Mouse (Mus musculus): ENCODE results near the gene Ltbp3. TPM values are rescaled to one million over a fixed set of nuclear protein-coding genes. Genes with fewer than 3 reads are reported as not detected.
A peak's percentile ranks its signal among the peaks of the same experiment; 100 is the strongest.

Gene Ltbp3
- polyA plus RNA-seq, 1 experiment from 2014 or later = 8.2 TPM

DNA sequence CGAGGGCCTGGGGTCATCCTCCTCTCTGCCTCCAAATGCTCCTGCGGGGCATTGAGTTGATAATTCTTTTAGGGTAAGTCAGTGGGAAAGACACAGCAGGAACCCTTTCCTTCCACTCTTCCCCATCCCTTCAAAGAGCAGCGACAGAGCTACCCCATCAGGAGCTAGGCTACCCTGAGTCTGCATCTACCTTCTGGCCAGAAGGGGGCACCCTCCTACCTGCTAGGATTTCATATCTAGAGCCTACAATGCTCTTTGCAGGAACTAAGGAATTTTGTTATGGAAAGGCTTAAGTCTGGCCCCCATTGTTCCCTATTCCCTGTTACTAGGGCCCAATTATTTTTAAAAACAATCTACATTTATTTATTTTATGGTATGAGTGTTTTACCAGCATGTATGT, 29.5 kb upstream of the Ltbp3 start:
- 10% methylated on average over 3 of the region's 3 CpGs for WGBS
- no peak overlapping the region for H3K4me3 ChIP-seq
- no peak for ATAC-seq (replicated peaks)
- no peak overlapping the region for H3K27ac ChIP-seq
- H3K27me3 ChIP-seq (replicated peaks) = no peaks in the 10 kb centered on the region
- peaks cover 21% of the 10 kb centered on the region for H3K4me1 ChIP-seq
- peaks cover 22% of the 10 kb centered on the region for H3K36me3 ChIP-seq (replicated peaks)
- H3K9me3 ChIP-seq = no peaks in the 10 kb centered on the region
- no peak overlapping the region for H3K4me2 ChIP-seq
- no peak overlapping the region for H3K9ac ChIP-seq

DNA sequence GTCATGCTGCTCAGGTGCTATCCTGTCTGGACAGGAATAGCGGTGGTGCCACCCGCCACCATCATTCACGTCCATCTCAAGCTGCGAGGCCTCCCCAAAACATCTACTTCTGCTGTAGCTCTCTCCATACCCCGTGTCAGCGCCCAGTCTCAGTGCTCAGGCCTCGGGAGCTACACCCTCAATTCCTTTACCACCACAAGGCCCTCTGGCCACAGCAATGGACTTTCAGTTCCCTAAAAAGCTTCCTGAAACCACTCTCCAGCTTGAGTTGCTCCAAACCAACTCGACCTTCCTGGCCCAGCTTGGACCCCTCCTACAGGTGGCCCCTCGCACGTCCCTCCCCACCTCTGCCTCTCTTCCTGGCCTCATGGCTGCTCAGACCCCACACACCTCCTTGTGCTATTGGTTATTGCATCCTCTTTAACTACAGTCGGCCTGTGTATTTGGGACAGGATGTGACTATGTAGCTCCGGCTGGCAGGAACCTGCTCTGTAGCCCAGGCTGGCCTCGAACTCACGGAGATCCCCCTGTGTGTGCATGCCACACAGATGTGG, 28.7 kb upstream of the Ltbp3 start:
- Histone ChIP-seq H3K9me3 (no peaks in the 10 kb centered on the region), H3K27me3 (replicated peaks) (no peaks in the 10 kb centered on the region), H3K36me3 (replicated peaks) (peaks cover 22% of the 10 kb centered on the region), H3K27ac (no peak overlapping the region), H3K4me2 (no peak overlapping the region), H3K4me1 (peaks cover 28% of the 10 kb centered on the region), H3K9ac (no peak overlapping the region), H3K4me3 (no peak overlapping the region)
- ATAC-seq (replicated peaks) = no peak
- 91% methylated on average over 14 of the region's 14 CpGs for WGBS

DNA sequence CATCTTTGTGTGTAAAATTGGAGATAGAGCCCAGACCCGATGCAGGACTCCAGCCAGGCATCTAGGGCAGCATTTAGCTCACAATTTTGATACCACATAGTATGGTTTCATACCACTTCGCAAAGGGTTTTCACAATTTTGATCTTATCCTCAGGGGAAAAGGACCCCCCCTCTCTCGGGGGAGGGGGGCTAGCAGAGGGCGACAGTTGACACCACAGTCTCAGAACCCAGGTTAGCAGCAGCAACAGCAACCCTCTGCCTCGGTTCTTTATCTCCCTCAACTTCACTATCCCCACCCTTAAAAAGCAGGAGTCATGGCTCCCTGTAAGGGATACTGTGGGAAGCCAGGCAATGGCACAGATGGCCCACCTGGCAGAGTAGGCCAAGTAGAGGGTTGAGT, 27.4 kb upstream of the Ltbp3 start:
- Histone ChIP-seq H3K27me3 (replicated peaks) (no peaks in the 10 kb centered on the region), H3K4me2 (peak overlapping the region; percentile 56), H3K4me3 (no peak overlapping the region), H3K36me3 (replicated peaks) (peaks cover 21% of the 10 kb centered on the region), H3K9ac (no peak overlapping the region), H3K27ac (no peak overlapping the region), H3K4me1 (peaks cover 31% of the 10 kb centered on the region), H3K9me3 (no peaks in the 10 kb centered on the region)
- no peak for ATAC-seq (replicated peaks)
- WGBS = 84% methylated on average over 5 of the region's 5 CpGs

DNA sequence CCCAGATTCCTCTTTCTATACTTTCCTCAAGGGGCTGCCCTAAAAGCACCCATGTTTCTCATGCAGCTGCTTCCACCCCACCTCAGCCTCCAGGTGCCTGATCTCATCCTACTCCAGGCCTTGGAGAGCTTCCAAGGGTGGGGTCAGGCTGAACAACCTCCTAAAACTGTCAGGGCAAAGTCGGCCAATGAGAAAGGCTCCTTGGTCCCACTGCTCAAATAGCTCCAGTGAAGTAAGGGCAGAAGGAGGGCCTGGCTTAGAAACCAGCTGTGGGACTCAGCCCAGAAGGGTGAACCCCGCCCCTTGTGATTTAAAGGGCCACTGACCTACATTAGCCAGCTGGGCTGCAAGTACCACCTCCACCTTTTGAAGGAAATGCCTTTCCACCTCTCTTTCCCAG, 27.0 kb upstream of the Ltbp3 start:
- no peaks in the 10 kb centered on the region for H3K9me3 ChIP-seq
- H3K27me3 ChIP-seq (replicated peaks) = no peaks in the 10 kb centered on the region
- 0 out of 2 replicates have a peak overlapping the region, but pooled peaks have one; percentile 0 for H3K4me3 ChIP-seq
- WGBS = 16% methylated on average over 2 of the region's 2 CpGs
- peaks cover 31% of the 10 kb centered on the region for H3K4me1 ChIP-seq
- no peak overlapping the region for H3K27ac ChIP-seq
- ATAC-seq (replicated peaks) = no peak
- H3K9ac ChIP-seq = no peak overlapping the region
- H3K36me3 ChIP-seq (replicated peaks) = peaks cover 17% of the 10 kb centered on the region
- H3K4me2 ChIP-seq = peak overlapping the region; percentile 56

DNA sequence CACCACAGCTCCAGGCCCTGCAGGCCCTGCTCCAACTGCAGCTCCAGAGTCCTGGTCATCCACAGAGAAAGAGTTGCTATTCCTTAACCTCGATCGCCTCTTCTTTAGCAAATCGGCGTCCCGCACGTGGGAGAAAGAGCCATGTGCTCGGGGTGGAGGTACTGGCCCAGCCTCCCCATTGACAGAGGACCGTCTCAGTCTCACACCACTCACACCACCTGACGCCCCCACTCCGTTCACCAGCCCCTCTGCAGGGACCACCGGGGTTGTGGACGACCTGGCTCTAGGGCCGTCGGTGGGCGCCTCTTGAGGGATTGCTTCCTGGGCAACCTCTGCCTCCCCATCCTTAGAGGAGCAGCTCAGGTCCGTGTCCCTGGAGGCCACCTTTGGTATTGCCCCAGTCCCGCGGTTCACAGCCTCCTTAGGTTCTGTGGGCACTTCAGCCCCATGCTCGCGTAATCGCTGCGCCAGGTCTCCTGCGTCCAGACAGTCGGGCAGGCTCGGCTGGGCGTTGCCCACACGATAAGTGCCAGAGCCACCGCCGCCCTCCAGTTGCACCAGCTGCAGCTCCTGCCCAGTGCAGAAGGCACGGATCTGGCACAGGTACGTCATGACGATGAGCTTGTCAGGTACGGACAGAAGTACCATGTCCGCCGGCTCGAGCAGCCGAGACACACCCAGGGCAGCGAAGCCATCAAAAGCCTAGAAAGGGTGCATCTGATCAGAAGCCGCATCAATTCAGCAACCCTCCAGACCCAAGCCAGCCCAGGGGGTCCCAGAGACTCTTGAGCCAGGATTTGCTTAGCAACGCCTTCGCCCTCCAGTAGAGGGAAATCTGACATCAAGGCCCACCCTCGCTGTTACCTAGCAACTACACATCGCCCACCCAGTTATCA, 24.7 kb upstream of the Ltbp3 start:
- H3K4me2 ChIP-seq = peak overlapping the region; percentile 56
- H3K9me3 ChIP-seq = no peaks in the 10 kb centered on the region
- peak overlapping the region; percentile 66 for H3K27ac ChIP-seq
- H3K9ac ChIP-seq = peak overlapping the region; percentile 49
- H3K4me1 ChIP-seq = peaks cover 31% of the 10 kb centered on the region
- peaks cover 15% of the 10 kb centered on the region for H3K36me3 ChIP-seq (replicated peaks)
- peak; percentile 79 for ATAC-seq (replicated peaks)
- WGBS = 17% methylated on average over 43 of the region's 43 CpGs
- H3K4me3 ChIP-seq = peak overlapping the region; percentile 38
- no peaks in the 10 kb centered on the region for H3K27me3 ChIP-seq (replicated peaks)

DNA sequence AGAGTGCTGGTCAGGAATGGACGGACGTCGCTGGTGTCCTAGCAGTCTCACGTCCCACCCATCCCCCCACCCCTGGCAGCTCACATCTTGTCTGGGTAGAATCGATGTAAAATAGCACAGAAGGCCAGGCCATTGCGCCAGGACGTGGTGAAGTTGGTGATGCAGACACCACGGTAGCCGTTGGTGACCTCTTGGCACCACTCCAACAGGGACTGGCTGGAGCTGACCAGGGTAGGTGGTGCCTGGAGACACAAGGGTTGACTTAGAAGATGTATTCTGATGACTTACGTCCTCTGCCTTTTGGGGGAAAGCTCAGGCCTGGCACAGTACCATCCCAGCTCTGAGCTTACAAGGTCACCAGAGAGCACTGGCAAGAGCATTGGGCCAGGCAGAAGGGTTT, 23.7 kb upstream of the Ltbp3 start:
- peak overlapping the region; percentile 56; the same call in 1 of the 2 replicates for H3K4me2 ChIP-seq
- H3K27me3 ChIP-seq (replicated peaks) = no peaks in the 10 kb centered on the region
- peaks cover 31% of the 10 kb centered on the region for H3K4me1 ChIP-seq
- no peak overlapping the region for H3K4me3 ChIP-seq
- 0 out of 2 replicates have a peak, but pooled peaks have one; percentile 28 for ATAC-seq (replicated peaks)
- peak overlapping the region; percentile 49 for H3K27ac ChIP-seq
- 44% methylated on average over 10 of the region's 10 CpGs for WGBS
- H3K36me3 ChIP-seq (replicated peaks) = peaks cover 20% of the 10 kb centered on the region
- H3K9ac ChIP-seq = no peak overlapping the region
- H3K9me3 ChIP-seq = no peaks in the 10 kb centered on the region

DNA sequence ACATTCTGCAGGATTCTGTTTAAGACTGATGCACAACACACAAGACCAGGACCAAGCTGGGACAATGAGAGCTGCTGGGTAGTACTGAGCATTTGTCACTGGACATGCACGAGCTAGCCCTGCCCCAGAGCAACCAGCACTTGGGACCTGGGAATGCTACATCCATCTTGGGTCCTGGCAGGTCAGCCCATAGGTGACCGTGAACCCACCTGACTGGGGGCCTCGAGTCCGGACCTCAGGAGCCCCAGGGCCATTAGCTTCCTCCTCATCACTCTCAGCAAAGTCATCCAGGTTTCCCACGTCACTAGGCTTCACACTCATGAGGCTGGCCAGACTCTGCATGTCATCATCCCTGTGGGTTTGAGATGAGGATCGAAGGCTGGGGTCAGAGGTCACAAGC, 19.5 kb upstream of the Ltbp3 start:
- Histone ChIP-seq H3K27me3 (replicated peaks) (no peaks in the 10 kb centered on the region), H3K36me3 (replicated peaks) (peaks cover 24% of the 10 kb centered on the region), H3K4me3 (no peak overlapping the region), H3K27ac (no peak overlapping the region), H3K4me2 (no peak overlapping the region), H3K9ac (no peak overlapping the region), H3K4me1 (peaks cover 26% of the 10 kb centered on the region), H3K9me3 (no peaks in the 10 kb centered on the region)
- WGBS = 91% methylated on average over 6 of the region's 6 CpGs
- ATAC-seq (replicated peaks) = no peak

DNA sequence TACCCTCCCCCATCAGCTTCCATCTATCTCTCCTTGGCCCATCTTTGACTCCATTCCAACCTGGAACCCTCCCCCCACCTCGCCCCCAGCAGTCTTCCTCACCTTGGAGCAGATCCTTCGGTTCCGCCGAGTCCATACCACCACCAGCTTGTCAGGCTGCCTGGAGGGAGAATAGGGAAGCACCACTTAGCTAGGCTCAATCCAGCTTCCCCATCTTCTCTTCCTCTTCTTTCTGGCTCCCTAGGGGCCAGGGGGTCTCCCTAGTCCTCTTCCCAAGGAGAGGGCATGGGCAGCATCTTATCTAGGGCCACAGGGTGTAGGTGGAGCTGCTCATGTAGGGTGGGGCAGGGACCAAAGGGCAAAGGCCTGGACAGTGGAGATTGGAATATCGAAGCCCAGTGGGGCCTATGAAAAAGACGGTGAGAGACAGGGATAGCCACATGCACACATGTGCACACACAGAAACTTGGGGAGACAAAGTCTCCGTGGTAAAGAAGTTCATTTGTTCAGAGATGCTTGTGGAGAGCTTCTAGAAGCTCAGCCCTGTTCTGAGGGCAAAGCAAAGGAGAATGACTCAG, 17.8 kb upstream of the Ltbp3 start:
- no peak overlapping the region for H3K4me3 ChIP-seq
- H3K4me1 ChIP-seq = peaks cover 32% of the 10 kb centered on the region
- H3K9ac ChIP-seq = no peak overlapping the region
- no peak overlapping the region for H3K27ac ChIP-seq
- H3K4me2 ChIP-seq = no peak overlapping the region
- ATAC-seq (replicated peaks) = no peak
- no peaks in the 10 kb centered on the region for H3K27me3 ChIP-seq (replicated peaks)
- no peaks in the 10 kb centered on the region for H3K9me3 ChIP-seq
- WGBS = 93% methylated on average over 7 of the region's 7 CpGs
- peaks cover 24% of the 10 kb centered on the region for H3K36me3 ChIP-seq (replicated peaks)

DNA sequence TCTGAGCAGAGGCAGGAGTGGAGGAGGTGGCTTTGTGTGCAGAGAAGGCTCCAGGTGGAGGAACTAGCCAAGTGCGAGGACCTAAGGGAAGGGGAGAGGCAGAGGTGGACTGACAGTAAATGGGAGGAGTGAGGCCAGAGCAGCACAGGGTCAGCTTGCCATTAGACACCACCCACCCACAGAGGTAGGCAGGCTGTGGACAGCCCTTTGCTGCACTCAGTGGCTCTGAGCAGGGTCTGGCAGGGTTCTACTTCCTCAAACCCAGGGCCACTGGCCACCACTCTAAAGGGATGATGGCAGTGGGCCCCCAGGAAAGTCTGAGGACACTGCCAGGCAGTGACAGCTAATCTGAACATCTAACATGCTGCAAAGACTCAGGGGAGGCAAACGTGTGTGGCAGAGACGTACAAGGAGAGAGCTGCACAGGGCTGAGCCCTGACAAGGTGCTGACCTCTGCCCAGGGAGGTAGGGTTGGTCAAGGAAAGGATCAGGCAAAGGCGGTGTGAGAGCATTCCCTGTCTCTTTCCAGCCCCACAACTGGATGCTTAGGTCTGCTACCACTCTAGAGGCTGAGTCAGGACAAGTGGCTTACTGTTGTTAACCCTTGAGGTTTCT, 16.7 kb upstream of the Ltbp3 start:
- Histone ChIP-seq H3K9me3 (no peaks in the 10 kb centered on the region), H3K4me1 (peaks cover 39% of the 10 kb centered on the region), H3K27ac (no peak overlapping the region), H3K27me3 (replicated peaks) (no peaks in the 10 kb centered on the region), H3K36me3 (replicated peaks) (peaks cover 24% of the 10 kb centered on the region), H3K4me3 (no peak overlapping the region), H3K4me2 (no peak overlapping the region), H3K9ac (no peak overlapping the region)
- 71% methylated on average over 4 of the region's 4 CpGs for WGBS
- ATAC-seq (replicated peaks) = no peak

DNA sequence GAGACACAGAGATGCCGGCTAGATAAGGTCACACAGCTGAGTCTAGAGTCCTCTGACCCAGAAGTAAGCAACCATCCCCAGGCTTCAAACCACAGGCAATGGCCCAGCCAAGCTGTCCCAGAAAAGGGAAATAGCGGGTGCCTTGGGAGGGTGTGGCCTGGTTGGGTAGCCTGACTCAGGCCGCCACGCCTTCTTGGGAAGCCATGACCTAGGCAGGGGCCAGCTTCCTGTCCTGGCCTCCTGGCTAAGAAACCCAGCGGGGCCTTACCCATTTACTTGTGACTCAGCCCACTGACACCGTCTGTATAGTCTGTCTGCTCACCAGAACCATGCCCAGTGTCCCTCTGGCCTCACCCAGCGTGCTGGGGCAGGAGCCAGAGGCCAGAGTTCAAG, 16.2 kb upstream of the Ltbp3 start:
- peak overlapping the region; percentile 97; the same call in 1 of the 2 replicates for H3K4me2 ChIP-seq
- H3K4me1 ChIP-seq = peaks cover 40% of the 10 kb centered on the region
- no peak overlapping the region for H3K27ac ChIP-seq
- no peak for ATAC-seq (replicated peaks)
- WGBS = 85% methylated on average over 7 of the region's 7 CpGs
- no peaks in the 10 kb centered on the region for H3K9me3 ChIP-seq
- peaks cover 22% of the 10 kb centered on the region for H3K36me3 ChIP-seq (replicated peaks)
- H3K27me3 ChIP-seq (replicated peaks) = no peaks in the 10 kb centered on the region
- H3K9ac ChIP-seq = no peak overlapping the region
- no peak overlapping the region for H3K4me3 ChIP-seq

DNA sequence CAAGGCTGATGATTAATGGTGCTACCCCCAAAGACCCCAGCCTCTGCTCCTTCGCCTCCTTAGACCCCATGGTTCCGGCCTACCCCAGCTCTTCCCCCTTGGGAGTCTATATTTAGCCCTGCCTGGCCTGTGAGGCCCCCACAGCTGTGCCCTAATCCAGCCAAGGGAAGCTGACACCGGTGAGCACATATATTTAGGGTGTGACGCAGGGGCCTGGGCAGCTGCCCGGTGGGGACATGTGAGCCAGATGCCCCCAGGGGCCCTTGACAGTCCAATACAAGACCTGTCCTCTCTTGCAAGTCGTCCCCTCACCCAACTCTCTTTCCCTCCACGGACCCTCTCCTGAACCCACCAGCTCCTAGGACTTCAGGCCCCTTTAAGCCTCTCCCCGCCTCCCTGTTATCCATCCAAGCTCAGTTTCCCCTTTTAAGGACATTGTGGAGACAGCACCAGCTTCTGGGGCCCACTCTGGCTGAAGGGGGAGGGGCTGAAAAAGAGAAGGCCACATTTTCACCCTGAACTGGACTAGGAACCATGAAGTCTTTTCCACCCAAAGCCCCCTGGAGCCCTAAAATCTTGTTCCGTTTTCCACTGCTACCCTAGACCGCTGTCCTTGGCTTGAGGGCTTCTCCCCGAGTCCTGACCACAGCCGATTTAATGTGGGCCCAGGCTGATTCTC, 15.5 kb upstream of the Ltbp3 start:
- no peaks in the 10 kb centered on the region for H3K9me3 ChIP-seq
- H3K27me3 ChIP-seq (replicated peaks) = no peaks in the 10 kb centered on the region
- peaks cover 46% of the 10 kb centered on the region for H3K4me1 ChIP-seq
- H3K36me3 ChIP-seq (replicated peaks) = peaks cover 16% of the 10 kb centered on the region
- ATAC-seq (replicated peaks) = no peak
- no peak overlapping the region for H3K27ac ChIP-seq
- H3K9ac ChIP-seq = peak overlapping the region; percentile 7; the same call in 1 of the 2 replicates
- peak overlapping the region; percentile 97 for H3K4me2 ChIP-seq
- WGBS = 86% methylated on average over 12 of the region's 12 CpGs
- peak overlapping the region; percentile 30; the same call in 1 of the 2 replicates for H3K4me3 ChIP-seq
